Mouse (Mus musculus): ENCODE measurements at regions not wholly inside any gene's neighbourhood (a gene's known extent, or its start where the extent isn't known, plus 50 kb on each side); places are given as distances from the start of the nearest gene placed in this dataset.
"Not testable (repeated sequence)": the region's sequence is repeated elsewhere in the genome, so short reads cannot be mapped to it uniquely, and the experiment has no call there.

DNA sequence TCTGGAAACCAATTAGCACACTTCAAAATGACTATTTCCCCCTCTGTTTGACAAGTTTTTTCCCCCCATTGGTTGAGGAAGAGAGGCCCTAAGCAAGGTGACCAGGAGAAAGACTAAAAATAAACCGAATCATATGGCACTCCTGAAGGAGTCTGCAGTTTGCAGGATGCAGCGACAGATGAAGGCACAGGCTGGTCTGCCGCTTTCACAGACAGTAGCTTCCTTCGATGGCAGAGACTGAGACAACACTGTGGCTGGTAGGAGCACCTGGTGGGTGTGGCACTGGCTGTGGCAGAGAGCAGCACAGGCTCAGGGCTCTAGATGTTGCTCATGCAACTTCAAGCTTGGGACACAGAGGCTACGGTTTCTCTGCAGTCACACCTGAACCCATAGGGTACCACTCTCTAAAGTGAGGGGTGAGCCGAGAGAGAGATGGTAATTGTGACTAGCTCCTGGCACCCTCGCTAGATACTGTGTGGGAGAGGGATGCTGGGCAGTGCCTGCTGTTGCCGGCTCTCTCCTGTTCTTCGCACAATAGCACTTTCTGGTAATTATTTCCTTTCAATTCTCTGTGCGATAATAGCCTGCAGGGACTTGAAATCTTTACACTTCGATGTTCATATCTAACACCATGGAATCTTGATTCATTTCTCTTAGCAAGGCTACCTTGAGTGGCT is 88.7 kb upstream of the Myt1l start:
- intact Hi-C loops (cut with DNase I), result no loop called here
- no peak for TF ChIP-seq CTCF (IDR thresholded peaks at IDR 0.05)
- H3K4me3 ChIP-seq, result no peak overlapping the region
- DNase-seq, result no peak
- H3K27ac ChIP-seq, result no peak overlapping the region

- peak; percentile 38 for DNase-seq
- H3K4me3 ChIP-seq; intact Hi-C loops (cut with DNase I); H3K27ac ChIP-seq: not testable (repeated sequence)
Measured at GRCm38 (mm10) chr12:29465201-29465600, 63.0 kb upstream of the Myt1l start.
